Mouse (Mus musculus): ENCODE results near the gene Dsn1.

Gene Dsn1

GRCm38 (mm10) chr2:156973316-156974100 lies 33.4 kb downstream of the Dsn1 start:
- DNase-seq (ENCODE audit: low read depth, low spot score) = no peak

- no peak for DNase-seq (ENCODE audit: low read depth, low spot score)
Observed at GRCm38 (mm10) chr2:156970253-156970652, 36.7 kb downstream of the Dsn1 start.

GRCm38 (mm10) chr2:156968501-156968900 lies 38.5 kb downstream of the Dsn1 start:
- DNase-seq (ENCODE audit: low read depth, low spot score) = no peak

- no peak for DNase-seq (ENCODE audit: low read depth, low spot score)
Observed at GRCm38 (mm10) chr2:156967388-156967787, 39.6 kb downstream of the Dsn1 start.

- no peak for DNase-seq (ENCODE audit: low read depth, low spot score)
Observed at GRCm38 (mm10) chr2:156963891-156964290, 43.1 kb downstream of the Dsn1 start.

GRCm38 (mm10) chr2:156958496-156959252 lies 48.3 kb downstream of the Dsn1 start:
- no peak for DNase-seq (ENCODE audit: low read depth, low spot score)

GRCm38 (mm10) chr2:156957035-156957434 lies 49.9 kb downstream of the Dsn1 start:
- no peak for DNase-seq (ENCODE audit: low read depth, low spot score)

GRCm38 (mm10) chr2:156956306-156956705 lies 50.6 kb downstream of the Dsn1 start:
- DNase-seq (ENCODE audit: low read depth, low spot score) = no peak

GRCm38 (mm10) chr2:156954463-156954862 lies 52.5 kb downstream of the Dsn1 start:
- DNase-seq (ENCODE audit: low read depth, low spot score) = no peak

- no peak for DNase-seq (ENCODE audit: low read depth, low spot score)
Observed at GRCm38 (mm10) chr2:156951301-156952094, 55.5 kb downstream of the Dsn1 start.

- no peak for DNase-seq (ENCODE audit: low read depth, low spot score)
Observed at GRCm38 (mm10) chr2:156950816-156951215, 56.1 kb downstream of the Dsn1 start.

Data from WW6 (cell line).